Mouse (Mus musculus): ENCODE results near the gene Tesc.

Tesc gene

DNA sequence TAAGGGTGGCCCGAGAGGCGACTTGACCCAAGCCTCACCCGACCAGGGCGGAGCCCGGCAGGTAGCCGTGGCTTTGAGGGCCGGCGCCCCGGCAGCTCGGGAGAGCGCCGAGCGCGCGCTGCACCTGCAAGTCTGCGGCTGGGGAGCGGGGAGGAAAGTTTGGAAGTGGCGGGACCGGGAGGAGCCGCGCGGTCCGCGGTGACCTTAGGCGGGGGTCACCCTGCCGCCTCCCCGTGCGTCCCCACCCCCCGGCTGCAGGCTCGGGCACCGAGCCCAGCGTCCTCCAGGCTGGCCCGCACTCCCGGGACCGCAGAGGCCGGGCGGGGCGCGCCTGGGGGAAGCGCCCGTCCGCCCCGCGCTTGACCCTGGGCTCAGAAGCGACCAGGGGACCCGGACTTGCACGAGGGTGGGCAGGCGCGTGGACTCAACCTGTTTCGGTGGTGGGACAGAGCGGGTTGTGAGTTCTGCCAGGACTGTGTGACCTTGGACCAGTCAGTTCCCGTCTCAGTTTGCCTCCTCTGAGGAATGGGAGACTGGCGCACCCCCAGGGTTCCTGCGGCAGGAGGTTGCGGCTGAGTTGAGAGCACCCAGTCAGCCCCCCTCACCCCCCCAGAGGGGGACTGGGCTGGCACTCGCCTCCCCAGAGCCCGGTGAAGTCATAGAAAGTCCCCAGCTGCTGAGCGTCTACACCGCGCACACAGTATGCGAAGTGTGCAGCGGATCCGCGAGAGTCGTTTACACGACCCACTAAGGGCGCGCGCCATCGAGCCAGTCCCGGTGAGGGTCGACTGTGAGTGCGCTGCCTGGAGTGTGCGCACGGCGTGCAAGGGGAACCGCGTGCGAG, 870 bp downstream of the Tesc start:
- Histone ChIP-seq H3K27me3 (ENCODE audit: control insufficient read depth, insufficient read depth, low read length, poor library complexity, severe bottlenecking) (peaks cover 5% of the 10 kb centered on the region; the same call in 1 of the 2 replicates), H3K36me3 (ENCODE audit: control insufficient read depth, insufficient read depth, low read length, poor library complexity, severe bottlenecking) (no peaks in the 10 kb centered on the region)
- no peak for DNase-seq (ENCODE audit: low read depth, low spot score)

DNA sequence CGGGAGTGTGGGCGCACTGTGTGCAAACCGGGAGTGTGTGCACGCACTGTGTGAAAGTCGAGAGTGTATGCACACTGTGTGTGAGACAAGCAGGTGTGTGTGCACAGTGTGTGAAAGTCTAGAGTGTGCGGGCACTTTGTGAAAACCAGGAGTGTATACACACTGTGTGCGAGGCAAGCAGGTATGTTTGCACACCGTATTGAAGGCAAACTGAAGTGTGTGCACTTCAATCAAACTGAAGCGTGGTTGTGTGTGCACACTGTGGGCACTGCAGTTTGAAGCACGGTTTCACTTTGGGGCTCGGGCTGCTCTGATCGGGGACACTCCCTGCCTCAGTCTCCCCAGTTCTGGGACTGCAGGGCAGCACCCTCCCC, 1.5 kb downstream of the Tesc start:
- DNase-seq (ENCODE audit: low read depth, low spot score), result no peak
- Histone ChIP-seq H3K36me3 (ENCODE audit: control insufficient read depth, insufficient read depth, low read length, poor library complexity, severe bottlenecking) (no peaks in the 10 kb centered on the region), H3K27me3 (ENCODE audit: control insufficient read depth, insufficient read depth, low read length, poor library complexity, severe bottlenecking) (peaks cover 5% of the 10 kb centered on the region; the same call in 1 of the 2 replicates)

DNA sequence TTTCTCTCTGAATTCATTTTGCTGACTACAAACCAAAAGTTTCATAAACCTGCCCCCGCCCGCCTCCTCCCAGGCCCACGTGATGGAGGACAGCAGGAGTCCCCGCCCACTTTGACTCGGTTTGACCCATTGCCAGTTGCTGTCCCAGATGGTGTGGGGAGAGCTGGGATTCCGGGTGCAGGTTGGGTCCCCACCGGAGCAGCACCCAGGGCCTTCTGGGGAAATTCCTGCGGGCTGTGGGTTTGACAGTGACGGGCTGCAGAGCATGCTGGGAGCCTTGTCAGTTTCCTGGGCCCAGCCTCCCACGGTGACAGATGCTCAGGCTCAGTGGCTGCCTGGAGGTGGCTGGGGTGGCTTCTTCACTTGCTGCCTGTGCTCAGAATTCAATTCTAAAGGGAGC, 1.9 kb downstream of the Tesc start:
- Histone ChIP-seq H3K27me3 (ENCODE audit: control insufficient read depth, insufficient read depth, low read length, poor library complexity, severe bottlenecking) (peaks cover 5% of the 10 kb centered on the region; the same call in 1 of the 2 replicates), H3K36me3 (ENCODE audit: control insufficient read depth, insufficient read depth, low read length, poor library complexity, severe bottlenecking) (no peaks in the 10 kb centered on the region)
- peak; percentile 25 for DNase-seq (ENCODE audit: low read depth, low spot score)

DNA sequence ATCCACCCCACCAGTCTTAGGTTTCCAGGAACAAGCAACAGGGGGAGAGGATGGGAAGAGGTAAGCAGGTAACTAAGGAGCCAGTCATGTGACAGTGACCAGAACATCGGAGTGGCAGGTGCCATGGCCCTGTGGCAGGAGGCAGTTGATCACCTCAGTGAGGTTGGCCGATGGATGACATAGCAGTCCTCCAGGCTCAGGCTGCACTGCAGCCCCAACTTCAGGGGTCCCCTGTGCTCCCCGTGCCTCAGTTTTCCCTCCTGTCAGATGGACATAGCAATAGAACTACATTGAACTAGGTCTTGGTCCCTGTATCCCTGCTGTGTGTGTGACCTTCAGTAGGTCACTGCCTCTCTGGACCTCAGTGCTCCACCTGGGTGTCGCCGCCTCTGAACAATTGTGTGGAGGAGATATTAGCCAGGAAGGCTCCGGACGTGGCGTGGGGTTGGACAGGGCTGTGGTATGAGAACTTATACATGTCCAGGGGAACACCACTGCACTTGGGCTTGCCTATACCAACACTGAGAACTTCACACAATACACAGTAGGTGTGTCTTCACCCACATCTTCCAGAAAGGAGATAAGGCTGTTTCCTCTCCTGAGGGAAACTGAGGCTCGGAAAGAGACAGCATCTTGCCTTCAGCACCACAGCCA, 2.6 kb downstream of the Tesc start:
- no peak for DNase-seq (ENCODE audit: low read depth, low spot score)
- Histone ChIP-seq H3K27me3 (ENCODE audit: control insufficient read depth, insufficient read depth, low read length, poor library complexity, severe bottlenecking) (peaks cover 5% of the 10 kb centered on the region; the same call in 1 of the 2 replicates), H3K36me3 (ENCODE audit: control insufficient read depth, insufficient read depth, low read length, poor library complexity, severe bottlenecking) (no peaks in the 10 kb centered on the region)

DNA sequence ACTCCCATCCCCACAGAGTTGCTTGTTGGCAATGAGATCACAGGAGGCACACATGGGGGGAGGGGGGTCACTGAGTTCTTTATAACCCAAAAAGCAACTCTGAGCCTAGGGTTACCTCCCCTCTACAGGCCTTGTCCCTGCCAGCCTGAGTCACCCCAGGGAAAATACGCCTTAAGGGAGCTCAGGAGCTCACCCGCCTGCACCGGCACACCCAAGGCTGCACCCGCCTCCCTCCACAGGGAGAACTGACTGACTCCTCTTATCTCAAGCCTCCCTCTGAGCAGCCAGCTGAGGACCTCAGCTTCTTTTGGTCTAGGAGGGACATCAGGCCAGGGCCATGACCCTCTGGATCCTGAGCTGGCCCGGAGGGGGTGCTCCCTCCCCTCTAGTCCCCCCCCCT, 3.5 kb downstream of the Tesc start:
- peaks cover 5% of the 10 kb centered on the region; the same call in 1 of the 2 replicates for H3K27me3 ChIP-seq (ENCODE audit: control insufficient read depth, insufficient read depth, low read length, poor library complexity, severe bottlenecking)
- no peak for DNase-seq (ENCODE audit: low read depth, low spot score)
- no peaks in the 10 kb centered on the region for H3K36me3 ChIP-seq (ENCODE audit: control insufficient read depth, insufficient read depth, low read length, poor library complexity, severe bottlenecking)

DNA sequence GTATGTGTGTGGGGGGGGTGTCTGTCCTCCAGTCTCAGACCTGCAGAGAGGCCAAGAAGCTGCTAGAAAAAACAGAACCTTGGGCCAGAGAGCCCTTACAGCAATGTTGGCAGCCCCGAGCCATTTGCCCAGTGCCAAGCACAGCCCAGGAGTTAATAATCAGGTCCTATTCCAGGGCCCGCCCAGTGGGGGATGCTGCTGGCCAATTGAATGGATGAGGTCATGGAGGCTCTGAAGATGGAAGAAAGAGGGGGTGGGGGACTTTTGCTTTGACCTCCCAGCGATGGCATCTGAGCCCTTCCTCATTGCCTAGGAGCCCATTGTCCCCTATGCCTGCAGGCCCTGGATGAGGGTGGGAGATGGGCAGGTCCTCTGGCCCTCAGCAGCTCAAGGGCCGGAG, 4.0 kb downstream of the Tesc start:
- no peaks in the 10 kb centered on the region for H3K36me3 ChIP-seq (ENCODE audit: control insufficient read depth, insufficient read depth, low read length, poor library complexity, severe bottlenecking)
- peaks cover 5% of the 10 kb centered on the region; the same call in 1 of the 2 replicates for H3K27me3 ChIP-seq (ENCODE audit: control insufficient read depth, insufficient read depth, low read length, poor library complexity, severe bottlenecking)
- no peak for DNase-seq (ENCODE audit: low read depth, low spot score)

DNA sequence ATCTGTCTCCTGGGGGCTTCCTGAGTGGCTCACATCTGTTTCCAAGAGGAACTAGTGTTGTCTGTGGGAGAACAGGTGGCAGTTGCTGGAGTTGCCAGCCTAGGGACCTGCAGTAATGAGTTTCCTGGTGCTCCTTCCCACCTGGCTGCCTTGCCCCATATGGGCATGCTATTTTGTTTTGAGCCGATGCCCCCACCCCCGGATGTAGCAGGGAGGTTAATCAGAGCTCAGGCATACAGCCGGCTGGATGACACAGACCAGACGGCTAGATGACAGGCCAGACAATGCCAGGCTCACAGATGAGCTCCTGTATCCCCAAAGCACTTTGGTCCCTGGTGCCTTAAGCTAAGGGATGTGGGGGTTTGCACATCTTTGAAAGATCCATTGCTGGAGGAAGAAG, 5.8 kb downstream of the Tesc start:
- DNase-seq (ENCODE audit: low read depth, low spot score), result no peak
- H3K27me3 ChIP-seq (ENCODE audit: control insufficient read depth, insufficient read depth, low read length, poor library complexity, severe bottlenecking), result no peaks in the 10 kb centered on the region
- no peaks in the 10 kb centered on the region for H3K36me3 ChIP-seq (ENCODE audit: control insufficient read depth, insufficient read depth, low read length, poor library complexity, severe bottlenecking)

DNA sequence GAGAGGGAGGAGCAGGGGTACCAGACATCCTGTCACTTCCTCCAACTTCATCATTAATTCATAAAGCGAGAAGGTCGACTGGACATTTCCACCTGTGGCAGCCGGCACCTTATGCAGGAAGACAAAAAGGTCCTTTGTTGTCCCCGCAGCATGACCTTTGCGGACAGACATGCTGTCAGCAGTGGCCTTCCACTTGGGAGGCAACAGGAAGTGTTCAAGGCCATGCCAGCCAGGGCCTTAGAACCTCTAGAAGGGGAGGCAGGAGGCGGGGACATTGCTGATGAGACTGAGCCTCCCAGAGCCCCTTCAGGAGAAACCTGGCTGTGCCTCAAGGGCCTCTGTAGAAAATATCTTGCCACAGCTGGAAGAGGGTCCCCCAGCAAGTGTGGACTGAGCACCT, 6.2 kb downstream of the Tesc start:
- H3K27me3 ChIP-seq (ENCODE audit: control insufficient read depth, insufficient read depth, low read length, poor library complexity, severe bottlenecking), result no peaks in the 10 kb centered on the region
- H3K36me3 ChIP-seq (ENCODE audit: control insufficient read depth, insufficient read depth, low read length, poor library complexity, severe bottlenecking), result no peaks in the 10 kb centered on the region
- DNase-seq (ENCODE audit: low read depth, low spot score), result no peak

DNA sequence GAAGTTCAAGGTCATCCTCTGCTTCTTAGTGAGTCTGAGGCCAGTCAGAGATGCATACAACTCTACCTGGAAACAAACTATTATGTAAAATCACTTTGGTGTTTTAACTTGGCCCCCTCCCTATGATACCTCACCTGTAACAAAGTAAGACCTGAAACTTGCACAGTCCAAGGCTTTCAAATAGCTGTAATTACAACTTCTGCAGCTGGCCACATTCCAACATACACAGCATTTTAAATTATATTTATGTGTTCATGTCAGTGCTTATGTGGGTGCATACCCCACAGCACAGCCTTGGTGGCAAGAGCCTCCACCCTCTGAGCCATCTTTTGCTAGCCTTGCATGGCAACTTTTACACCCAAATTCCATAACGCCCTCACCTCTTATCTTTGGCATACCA, 7.1 kb downstream of the Tesc start:
- no peaks in the 10 kb centered on the region for H3K27me3 ChIP-seq (ENCODE audit: control insufficient read depth, insufficient read depth, low read length, poor library complexity, severe bottlenecking)

DNA sequence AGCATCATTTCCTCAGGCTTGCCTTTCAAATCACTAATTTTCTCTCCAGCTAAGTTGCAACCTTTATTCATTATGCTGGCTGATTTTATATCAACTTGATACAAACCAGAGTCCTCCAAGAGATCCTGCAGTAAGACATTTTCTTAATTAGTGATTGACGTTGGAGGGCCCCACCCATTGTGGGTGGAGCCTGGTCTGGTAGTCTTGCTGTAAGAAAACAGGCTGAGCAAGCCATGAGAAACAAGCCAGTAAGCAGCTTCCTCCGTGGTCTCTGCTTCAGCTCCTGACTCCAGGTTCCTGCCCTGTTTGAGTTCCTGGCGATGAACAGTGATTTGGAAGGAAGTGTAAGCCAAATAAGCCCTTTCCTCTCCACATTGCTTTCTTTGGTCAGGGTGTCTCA, 8.2 kb downstream of the Tesc start:
- H3K27me3 ChIP-seq (ENCODE audit: control insufficient read depth, insufficient read depth, low read length, poor library complexity, severe bottlenecking), result no peaks in the 10 kb centered on the region
- H3K36me3 ChIP-seq (ENCODE audit: control insufficient read depth, insufficient read depth, low read length, poor library complexity, severe bottlenecking), result no peaks in the 10 kb centered on the region
- no peak for DNase-seq (ENCODE audit: low read depth, low spot score)

More for the DNA sequence above, 7.1 kb downstream of the Tesc start:
- DNase-seq (ENCODE audit: low read depth, low spot score), result no peak
- H3K36me3 ChIP-seq (ENCODE audit: control insufficient read depth, insufficient read depth, low read length, poor library complexity, severe bottlenecking), result no peaks in the 10 kb centered on the region

DNA sequence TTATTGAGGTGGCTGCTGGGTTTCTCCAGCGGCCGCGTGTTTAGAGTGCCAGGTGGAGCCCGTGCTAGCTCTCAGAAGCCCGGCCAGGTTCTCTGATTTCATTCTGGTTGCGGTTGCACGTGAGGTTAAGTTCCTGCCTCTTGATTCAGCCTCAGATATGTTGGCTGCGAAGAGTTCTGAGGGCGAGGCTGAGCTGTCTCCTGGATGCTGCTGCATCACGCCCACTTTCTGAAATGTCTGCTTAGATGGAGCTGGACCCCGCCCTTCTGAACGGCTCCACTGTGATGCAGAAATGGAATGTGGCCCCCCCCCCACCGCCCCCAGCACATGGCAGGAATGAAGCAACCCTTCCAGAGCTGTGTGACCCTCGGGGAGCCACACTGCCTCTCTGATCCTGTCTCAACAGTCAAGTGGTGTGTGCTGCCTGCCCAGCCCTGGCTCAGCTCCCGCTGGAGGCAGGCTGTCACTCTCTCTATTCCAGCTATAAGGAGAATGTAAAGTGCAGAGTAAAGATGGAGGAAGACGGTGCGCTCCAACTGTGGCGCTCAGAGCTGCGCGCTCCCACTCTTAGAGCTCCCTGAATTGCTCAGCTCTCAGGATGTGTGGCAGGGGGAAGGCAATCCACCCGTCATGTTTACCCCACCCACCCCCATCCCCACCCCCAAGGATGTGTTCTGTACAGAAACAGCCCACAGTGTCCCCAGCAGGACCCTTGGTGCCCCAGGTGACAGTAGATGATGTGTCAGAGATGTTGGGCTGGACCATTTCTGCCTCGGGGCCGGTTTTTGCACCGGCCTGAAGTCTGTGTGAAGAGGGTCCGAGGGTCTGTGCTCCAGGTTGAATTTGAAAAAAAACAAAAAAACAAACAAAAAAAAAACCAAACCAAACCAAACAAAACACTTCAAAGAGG, 9.6 kb downstream of the Tesc start:
- DNase-seq (ENCODE audit: low read depth, low spot score), result no peak
- Histone ChIP-seq H3K27me3 (ENCODE audit: control insufficient read depth, insufficient read depth, low read length, poor library complexity, severe bottlenecking) (no peaks in the 10 kb centered on the region), H3K36me3 (ENCODE audit: control insufficient read depth, insufficient read depth, low read length, poor library complexity, severe bottlenecking) (no peaks in the 10 kb centered on the region)

DNA sequence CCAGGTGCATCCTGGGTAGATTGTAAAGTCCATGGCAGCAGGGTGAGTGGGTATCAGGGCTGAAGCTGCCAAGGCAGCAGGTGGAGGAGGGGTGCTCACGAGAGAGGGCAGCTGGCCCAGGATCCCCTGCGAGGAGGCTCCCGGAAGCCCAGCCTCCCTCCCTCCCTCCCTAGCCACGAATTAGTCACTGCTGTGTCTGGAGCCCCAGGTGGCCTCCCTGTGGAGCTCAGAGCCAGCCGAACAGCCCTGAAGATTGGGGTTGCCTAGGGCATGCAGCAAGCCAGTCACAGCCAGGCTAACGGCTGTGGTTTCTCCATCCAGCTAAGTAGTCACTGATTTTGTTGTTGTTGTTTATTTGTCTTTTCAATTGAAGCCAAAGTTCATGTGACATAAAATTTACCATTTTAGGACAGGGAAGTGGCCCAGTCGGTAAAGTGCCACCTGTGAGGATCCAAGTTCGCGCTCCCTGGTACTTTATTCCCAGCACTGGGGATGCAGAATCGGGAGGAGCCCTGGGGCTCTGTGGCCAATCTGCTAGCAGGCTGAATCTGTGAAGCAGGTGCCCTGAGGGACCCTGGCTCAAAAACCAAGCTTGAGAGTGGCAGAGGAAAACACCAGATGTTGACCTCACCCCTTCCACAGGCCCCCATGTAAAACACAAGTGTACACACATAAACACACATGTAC, 10.4 kb downstream of the Tesc start:
- DNase-seq (ENCODE audit: low read depth, low spot score), result no peak
- no peaks in the 10 kb centered on the region for H3K27me3 ChIP-seq (ENCODE audit: control insufficient read depth, insufficient read depth, low read length, poor library complexity, severe bottlenecking)
- H3K36me3 ChIP-seq (ENCODE audit: control insufficient read depth, insufficient read depth, low read length, poor library complexity, severe bottlenecking), result no peaks in the 10 kb centered on the region

DNA sequence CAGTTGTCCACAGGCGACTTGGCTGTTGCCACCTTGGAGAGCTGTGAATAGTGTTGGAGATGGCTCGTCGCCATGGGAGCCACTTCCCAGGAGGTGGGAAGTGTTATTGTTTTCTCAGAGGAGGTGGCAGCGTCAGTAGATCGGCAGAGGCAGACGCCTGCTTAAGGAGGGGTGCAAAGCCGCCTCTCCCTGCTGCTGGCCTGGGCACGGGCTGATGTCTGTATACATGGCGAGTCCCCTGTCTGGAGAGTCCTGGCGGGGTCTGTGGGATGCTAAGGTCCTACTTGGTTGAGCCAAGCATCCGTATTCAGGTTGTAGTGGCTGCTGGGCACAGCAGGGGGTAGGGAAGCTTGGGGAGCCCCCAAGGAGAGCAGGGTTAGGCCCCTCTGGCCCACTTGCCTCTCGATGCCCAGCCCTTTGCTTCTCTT, 11.7 kb downstream of the Tesc start:
- DNase-seq (ENCODE audit: low read depth, low spot score), result no peak
- Histone ChIP-seq H3K27me3 (ENCODE audit: control insufficient read depth, insufficient read depth, low read length, poor library complexity, severe bottlenecking) (no peaks in the 10 kb centered on the region), H3K36me3 (ENCODE audit: control insufficient read depth, insufficient read depth, low read length, poor library complexity, severe bottlenecking) (no peaks in the 10 kb centered on the region)

DNA sequence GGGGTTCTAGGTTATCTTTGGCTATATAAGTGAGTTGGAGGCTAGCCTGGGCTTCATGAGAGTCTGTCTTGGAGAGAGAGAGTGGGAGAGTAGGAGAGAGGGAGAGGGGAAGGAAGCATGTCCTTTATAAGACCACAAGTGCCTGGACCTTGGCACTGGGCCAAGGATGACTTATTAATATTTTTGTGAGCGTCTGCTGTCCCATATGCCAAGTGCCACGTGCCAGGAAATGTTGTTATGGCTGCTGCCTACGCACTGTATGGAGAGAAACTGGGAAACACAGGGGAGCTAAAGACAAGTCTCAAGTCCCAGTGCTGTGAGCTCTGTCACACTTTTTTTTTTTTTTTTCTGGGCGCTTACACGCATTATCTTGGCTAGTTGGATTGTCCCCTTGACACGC, 15.1 kb downstream of the Tesc start:
- Histone ChIP-seq H3K27me3 (ENCODE audit: control insufficient read depth, insufficient read depth, low read length, poor library complexity, severe bottlenecking) (no peaks in the 10 kb centered on the region), H3K36me3 (ENCODE audit: control insufficient read depth, insufficient read depth, low read length, poor library complexity, severe bottlenecking) (no peaks in the 10 kb centered on the region)

More for the DNA sequence above, 15.1 kb downstream of the Tesc start:
- no peak for DNase-seq (ENCODE audit: low read depth, low spot score)

Measured in splenic B cell, adult 2 months (primary cell).